Mouse (Mus musculus): ENCODE measurements around the gene Lrrc28. TPM values are rescaled to one million over a fixed set of nuclear protein-coding genes. Genes with fewer than 3 reads are reported as not detected.

Gene Lrrc28
- polyA plus RNA-seq, 1 experiment from 2014 or later: 18.4 TPM

GRCm38 (mm10) chr7:67464633-67465032 lies 180.4 kb downstream of the Lrrc28 start:
- H3K4me3 ChIP-seq (ENCODE audit: low read length): no peak overlapping the region
- ATAC-seq (ENCODE audit: low FRiP score, low TSS enrichment): no peak
- H3K9ac ChIP-seq (ENCODE audit: low read depth, low read length): no peak overlapping the region
- WGBS: 94% methylated on average over 8 of the region's 8 CpGs
- H3K4me2 ChIP-seq (replicated peaks; ENCODE audit: low read depth, low read length): no peak overlapping the region
- H3K36me3 ChIP-seq (ENCODE audit: control insufficient read depth, insufficient read depth, low read length): no peaks in the 10 kb centered on the region
- no peaks in the 10 kb centered on the region for H3K9me3 ChIP-seq (ENCODE audit: control insufficient read depth, low read length)
- no peak overlapping the region for H3K27ac ChIP-seq (ENCODE audit: low read depth, low read length)
- peaks cover 6% of the 10 kb centered on the region; the same call in 1 of the 2 replicates for H3K4me1 ChIP-seq (ENCODE audit: control insufficient read depth, insufficient read depth, low read length)
- H3K27me3 ChIP-seq (ENCODE audit: control insufficient read depth, insufficient read depth, low read length): no peaks in the 10 kb centered on the region

GRCm38 (mm10) chr7:67463565-67463964 lies 181.5 kb downstream of the Lrrc28 start:
- 18% methylated on average over 7 of the region's 7 CpGs for WGBS
- Histone ChIP-seq H3K27ac (ENCODE audit: low read depth, low read length) (no peak overlapping the region), H3K4me1 (ENCODE audit: control insufficient read depth, insufficient read depth, low read length) (peaks cover 6% of the 10 kb centered on the region; the same call in 1 of the 2 replicates)

More at GRCm38 (mm10) chr7:67463565-67463964, 181.5 kb downstream of the Lrrc28 start:
- no peaks in the 10 kb centered on the region for H3K9me3 ChIP-seq (ENCODE audit: control insufficient read depth, low read length)
- no peak overlapping the region for H3K4me2 ChIP-seq (replicated peaks; ENCODE audit: low read depth, low read length)
- H3K27me3 ChIP-seq (ENCODE audit: control insufficient read depth, insufficient read depth, low read length): no peaks in the 10 kb centered on the region
- H3K4me3 ChIP-seq (ENCODE audit: low read length): no peak overlapping the region
- ATAC-seq (ENCODE audit: low FRiP score, low TSS enrichment): peak; percentile 57; the same call in 1 of the 2 replicates
- no peak overlapping the region for H3K9ac ChIP-seq (ENCODE audit: low read depth, low read length)
- H3K36me3 ChIP-seq (ENCODE audit: control insufficient read depth, insufficient read depth, low read length): no peaks in the 10 kb centered on the region

Other genes with a start within 250 kb of the Lrrc28 start
- gene Ttc23, start 2.1 kb upstream of the Lrrc28 start, polyA plus RNA-seq (2014; fragmentation: Nextera tagmentation; extraction: Ambion mirVana): 39.1 and 41.7 TPM in 2 replicates
- 0.70 and 1.3 TPM in 2 replicates for gene Synm, start 114.5 kb upstream of the Lrrc28 start, polyA plus RNA-seq (2014; fragmentation: Nextera tagmentation; extraction: Ambion mirVana)